Mouse (Mus musculus): ENCODE measurements around the gene Ildr1.

Gene Ildr1

DNA sequence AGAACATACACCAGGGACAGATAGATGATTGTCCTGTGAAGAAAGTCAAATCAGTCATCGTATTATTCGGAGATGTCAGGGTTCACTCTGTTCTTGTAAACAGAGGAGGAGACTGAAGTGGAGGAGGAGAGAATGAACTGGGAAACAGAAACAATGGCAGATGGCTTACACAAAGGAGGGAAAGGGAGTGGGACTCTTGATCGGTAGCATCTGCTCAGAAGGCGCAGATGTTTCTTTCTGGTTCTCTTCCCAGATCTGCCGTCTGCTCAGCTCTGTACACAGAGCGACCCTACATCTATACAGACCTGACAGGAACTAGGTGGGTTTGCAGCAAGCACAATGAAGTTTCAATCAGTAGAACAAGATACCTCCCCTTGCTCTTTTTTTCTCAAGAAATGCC is 81.9 kb downstream of the Ildr1 start:
- DNase-seq, result no peak
